Mouse (Mus musculus): ENCODE measurements around the gene Pitpnc1.

The Pitpnc1 gene

DNA sequence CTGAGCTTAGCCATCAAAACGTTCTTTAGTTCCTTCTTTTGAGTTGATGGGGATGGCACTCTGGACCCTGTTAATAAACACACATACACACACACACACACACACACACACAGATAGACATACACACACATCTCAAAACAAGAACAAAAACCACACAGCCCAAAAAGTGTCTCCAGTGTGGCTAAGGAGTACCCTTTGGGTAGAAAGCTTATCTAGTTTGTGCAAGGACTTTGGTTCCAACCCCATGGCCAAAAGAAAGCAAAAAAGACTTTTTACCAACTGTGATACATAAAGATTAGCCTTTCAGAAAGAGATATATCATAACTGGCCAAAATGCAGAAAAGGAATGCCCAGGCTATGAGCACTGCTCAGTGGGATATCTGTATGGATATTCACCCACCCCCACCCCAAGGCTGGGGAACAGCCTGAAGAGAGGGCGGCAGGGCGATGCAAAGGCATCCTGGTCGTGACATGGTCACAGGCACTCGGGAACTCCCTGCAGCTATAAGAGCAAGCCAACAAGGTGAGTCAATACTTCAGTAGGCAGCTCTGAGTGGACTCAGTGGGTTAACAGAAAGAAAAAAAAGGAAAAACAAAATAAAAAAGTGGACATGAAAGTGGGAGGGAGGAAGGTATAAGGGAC is 60.3 kb downstream of the Pitpnc1 start:
- no peak for DNase-seq (ENCODE audit: low read depth, low spot score)

DNA sequence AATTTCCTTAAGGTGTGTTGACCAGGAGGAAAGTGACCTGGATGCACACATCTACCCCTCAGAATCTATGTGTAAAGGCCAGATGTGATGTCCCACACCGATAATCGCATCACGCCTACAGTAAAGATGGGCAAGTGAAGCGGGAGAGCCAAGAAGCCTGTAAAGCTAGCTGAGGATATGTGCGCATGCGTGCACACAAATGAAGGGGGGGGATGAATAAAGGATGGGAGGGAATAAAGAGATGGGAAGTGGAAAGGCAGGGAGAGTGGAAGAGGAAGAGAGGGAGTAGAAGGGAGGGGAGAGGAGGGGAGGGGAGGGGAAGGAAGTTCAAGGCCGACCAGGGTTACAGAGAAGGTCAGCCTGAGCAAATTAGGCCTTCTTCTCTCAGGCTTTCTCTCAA is 61.6 kb downstream of the Pitpnc1 start:
- DNase-seq (ENCODE audit: low read depth, low spot score) = peak; percentile 71

DNA sequence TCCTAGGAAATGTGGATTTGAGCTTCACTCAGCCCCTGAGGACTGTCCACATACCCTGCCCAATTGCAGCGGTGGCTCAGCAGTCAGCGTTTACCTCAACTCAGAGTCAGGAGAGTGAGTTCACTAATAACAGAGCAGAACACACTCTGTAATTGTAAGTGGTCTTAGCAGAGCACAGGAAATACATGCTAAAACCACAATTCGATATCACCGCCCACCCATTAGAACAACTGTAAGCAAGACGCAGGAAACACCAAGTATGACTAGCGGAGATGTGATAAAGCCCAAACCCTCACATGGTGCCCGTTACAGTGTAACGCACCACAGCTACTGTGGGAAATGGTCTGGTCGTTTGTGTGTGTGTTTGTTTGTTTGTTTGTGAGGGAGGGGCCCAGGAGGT is 62.8 kb downstream of the Pitpnc1 start:
- DNase-seq (ENCODE audit: low read depth, low spot score) = no peak

GRCm38 (mm10) chr11:107405606-107406333 is 64.7 kb downstream of the Pitpnc1 start:
- peak; percentile 54 for DNase-seq (ENCODE audit: low read depth, low spot score)

DNA sequence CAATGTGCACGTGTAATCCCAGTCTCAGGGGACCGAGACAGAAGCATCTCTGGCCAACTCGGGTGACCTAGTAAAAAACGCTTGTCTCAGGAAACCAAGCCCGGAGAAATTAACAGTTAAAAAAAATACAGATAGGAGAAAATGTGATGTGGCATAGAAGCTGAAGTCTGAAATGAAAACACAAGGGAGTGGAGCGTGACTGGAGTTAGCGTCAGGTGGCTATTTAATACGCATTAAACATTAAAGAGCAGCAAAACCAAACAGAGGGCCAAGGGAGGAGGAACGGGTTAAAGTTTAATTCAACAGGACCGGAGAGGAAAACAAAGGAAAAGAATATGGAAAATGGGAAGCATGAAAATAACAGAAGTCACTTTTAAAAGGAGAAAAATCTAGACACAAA is 67.2 kb downstream of the Pitpnc1 start:
- DNase-seq (ENCODE audit: low read depth, low spot score) = no peak

DNA sequence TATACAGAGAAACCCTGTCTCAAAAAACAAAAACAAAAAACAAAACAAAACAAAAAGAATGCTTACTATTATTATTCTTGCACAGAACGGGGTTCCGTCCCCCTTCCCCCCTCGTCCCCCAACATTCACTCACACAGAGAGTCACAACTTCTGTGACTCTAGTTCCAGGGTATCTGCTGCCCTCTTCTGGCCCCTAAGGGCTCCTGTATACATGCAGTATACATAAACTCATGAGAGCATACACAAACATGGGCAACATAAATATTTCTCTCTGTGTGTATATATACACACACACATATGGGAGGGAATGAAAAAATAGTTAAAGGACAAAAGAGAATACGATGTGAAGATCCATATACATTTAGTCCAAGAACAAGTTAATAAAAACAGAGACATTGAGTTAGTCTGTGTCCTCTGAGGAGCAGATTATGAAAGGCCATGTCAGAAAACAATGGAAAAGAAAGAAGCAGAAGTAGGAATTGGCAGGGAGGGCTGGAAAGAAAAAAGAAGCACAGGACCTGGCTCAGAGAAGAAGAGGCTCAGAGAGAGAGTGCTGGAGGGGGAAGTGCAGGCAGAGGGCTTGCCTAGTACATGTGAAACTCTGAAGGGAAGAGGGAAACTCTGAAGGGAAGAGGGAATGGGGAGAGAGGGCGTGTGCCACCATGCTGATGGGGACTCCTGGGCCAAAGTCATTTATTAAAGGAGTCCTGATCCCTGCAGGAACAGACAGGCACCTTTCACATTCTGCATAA is 68.5 kb downstream of the Pitpnc1 start:
- no peak for DNase-seq (ENCODE audit: low read depth, low spot score)

- DNase-seq (ENCODE audit: low read depth, low spot score) = no peak
Measured at GRCm38 (mm10) chr11:107400826-107401225, 69.7 kb downstream of the Pitpnc1 start.

GRCm38 (mm10) chr11:107400005-107400404 is 70.5 kb downstream of the Pitpnc1 start:
- no peak for DNase-seq (ENCODE audit: low read depth, low spot score)

GRCm38 (mm10) chr11:107397326-107397998 is 73.0 kb downstream of the Pitpnc1 start:
- DNase-seq (ENCODE audit: low read depth, low spot score) = no peak

DNA sequence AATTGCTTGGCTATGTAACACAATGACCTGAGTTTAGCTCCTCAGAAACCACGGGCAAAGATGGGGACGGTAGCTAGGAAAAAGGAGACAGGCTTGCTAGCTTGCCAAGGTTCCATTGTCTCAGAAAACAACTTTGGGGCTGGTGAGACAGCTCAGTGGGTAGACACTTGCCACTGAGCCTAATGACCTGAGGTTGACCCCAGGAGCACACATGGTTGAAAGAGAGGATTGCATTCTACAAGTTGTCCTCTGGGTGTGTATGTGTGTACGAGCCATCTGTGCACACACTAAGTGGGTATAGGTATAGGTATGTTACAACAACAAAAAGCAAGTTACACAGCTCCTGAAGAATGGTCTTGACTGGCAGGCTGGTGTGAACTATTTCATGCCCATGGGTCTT is 76.3 kb downstream of the Pitpnc1 start:
- DNase-seq (ENCODE audit: low read depth, low spot score) = no peak

- no peak for DNase-seq (ENCODE audit: low read depth, low spot score)
Measured at GRCm38 (mm10) chr11:107393828-107394165, 76.7 kb downstream of the Pitpnc1 start.

DNA sequence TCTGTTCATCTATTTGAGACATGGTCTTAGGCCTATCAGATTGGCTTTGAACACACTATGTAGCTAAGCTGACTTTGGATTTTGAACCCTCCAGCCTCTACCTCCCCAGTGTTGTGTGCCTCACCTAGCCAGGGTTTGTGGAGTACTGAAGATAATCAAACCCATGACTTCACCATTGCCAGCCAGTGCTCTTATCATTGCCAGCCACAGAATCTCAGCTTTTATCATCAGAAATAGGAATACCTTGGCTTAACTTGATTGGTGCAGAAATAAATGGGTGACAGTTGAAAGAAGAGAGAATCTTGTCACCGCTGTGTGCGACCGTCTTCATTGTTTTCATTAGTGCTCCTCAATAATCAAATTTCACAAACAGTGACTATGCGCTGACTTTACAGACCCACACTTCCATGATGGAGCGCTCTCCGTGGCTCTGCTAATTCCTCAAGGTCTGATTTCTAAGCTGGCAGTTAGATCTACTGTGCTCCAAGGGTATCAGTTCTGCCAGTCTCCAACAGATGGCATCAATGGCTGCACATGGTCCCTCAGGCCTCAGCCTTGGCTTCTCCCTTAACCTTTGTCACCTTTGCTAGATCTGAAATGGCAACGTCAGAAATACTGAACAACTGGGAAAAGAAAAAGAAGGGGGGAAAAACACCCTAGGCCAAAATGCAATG is 77.2 kb downstream of the Pitpnc1 start:
- no peak for DNase-seq (ENCODE audit: low read depth, low spot score)

DNA sequence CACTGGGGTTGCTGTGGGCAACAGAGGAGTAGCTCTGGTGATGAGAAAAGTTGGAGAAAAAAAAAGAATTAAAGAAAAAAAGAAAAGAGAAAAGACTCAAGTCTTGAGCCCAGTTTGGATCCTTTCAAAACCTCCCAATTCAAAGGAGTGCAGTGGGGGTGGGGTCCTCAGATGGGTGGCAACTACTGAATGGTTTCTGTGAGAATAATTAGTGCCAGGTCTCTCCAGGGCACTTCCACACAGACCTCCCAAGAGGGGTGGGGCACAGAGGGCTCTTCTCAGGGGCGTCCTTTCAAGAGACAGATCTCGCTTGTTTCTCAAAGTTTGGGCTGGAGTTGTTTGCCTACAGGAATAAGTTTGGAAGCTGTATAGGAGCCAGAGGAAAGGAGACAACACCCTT is 80.0 kb downstream of the Pitpnc1 start:
- no peak for DNase-seq (ENCODE audit: low read depth, low spot score)

GRCm38 (mm10) chr11:107390001-107390400 is 80.5 kb downstream of the Pitpnc1 start:
- no peak for DNase-seq (ENCODE audit: low read depth, low spot score)

DNA sequence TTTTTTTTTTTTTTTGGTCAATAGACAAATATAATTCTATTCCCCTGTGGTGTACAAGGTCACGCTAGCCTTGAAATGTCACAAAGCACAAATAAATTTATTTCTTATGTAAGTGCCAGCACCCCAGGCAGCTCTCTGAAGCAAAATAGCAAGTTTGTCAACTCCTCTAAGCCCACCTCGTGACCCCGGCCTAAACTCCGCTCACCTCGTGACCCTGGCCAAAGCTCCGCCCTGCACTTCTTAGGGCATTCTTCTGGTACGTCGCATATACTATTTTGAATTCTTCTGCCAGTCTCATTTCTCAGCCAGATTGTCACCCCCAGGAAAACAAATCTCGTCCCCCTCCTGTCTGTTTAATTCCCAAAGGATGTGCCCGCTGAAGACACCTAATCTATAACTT is 84.0 kb downstream of the Pitpnc1 start:
- peak; percentile 46 for DNase-seq (ENCODE audit: low read depth, low spot score)

- DNase-seq (ENCODE audit: low read depth, low spot score) = peak; percentile 89
Measured at GRCm38 (mm10) chr11:107385306-107385705, 85.2 kb downstream of the Pitpnc1 start.

- no peak for DNase-seq (ENCODE audit: low read depth, low spot score)
Measured at GRCm38 (mm10) chr11:107383985-107384384, 86.5 kb downstream of the Pitpnc1 start.

DNA sequence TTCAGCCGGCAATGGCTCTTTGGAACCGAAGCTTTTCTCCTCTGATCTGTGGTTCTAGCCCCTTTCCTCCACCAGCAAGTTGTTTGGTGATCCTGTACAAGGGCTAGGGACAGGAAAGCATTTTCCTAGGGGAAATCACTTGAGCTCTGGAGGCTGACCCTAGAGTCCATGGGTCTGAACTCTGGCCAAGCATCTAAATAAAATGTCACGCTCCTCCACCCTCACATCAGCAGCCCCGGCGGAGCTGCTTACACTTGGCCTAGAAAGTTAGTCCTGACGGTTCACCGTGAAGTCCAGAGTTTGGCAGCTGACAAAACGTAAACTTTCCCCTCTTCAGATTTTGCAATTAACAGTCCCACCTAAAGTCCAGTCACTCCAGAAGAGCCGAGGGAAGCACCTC is 90.5 kb downstream of the Pitpnc1 start:
- DNase-seq (ENCODE audit: low read depth, low spot score) = no peak

DNA sequence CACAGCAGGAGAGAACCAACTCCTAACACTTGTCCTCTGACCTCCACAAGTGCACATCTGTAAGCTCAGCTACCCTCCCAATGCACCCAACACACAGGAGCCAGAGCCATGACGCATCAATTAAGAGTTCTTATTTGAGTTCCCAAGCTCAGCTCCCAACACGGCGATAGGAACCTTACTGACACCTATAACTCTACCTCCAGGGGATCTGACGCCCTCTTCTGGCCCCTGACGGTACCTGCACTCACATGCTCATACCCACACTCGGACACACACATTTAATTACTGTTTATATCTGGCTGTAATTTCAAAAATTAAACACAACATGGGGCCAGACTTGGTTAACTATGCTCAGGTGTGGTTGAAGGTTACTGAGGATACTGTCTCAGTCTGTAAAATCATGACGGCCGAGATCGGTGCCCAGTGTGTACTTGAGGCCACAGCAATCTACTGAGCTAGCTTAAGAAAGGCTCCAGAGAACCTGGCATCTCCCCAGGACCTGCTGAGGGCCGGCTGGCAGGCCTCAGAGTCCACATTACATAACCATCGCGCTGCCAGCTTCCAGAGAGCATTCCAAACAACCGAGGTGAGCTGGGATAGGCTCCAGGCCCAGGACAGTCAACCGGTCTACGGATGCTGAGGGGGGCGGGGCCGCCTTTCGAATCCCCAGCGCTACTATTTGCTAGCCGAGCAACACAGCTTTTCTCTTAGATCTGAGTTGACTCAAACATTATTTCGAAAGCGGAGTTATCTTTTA is 91.2 kb downstream of the Pitpnc1 start:
- DNase-seq (ENCODE audit: low read depth, low spot score) = peak; percentile 72

- DNase-seq (ENCODE audit: low read depth, low spot score) = no peak
Measured at GRCm38 (mm10) chr11:107377326-107377725, 93.2 kb downstream of the Pitpnc1 start.

GRCm38 (mm10) chr11:107376272-107376671 is 94.2 kb downstream of the Pitpnc1 start:
- DNase-seq (ENCODE audit: low read depth, low spot score) = peak; percentile 48

All from ZHBTc4 (cell line).